9 mouse cellular contexts compared by ENCODE assay signal in the genomic region with DNA sequence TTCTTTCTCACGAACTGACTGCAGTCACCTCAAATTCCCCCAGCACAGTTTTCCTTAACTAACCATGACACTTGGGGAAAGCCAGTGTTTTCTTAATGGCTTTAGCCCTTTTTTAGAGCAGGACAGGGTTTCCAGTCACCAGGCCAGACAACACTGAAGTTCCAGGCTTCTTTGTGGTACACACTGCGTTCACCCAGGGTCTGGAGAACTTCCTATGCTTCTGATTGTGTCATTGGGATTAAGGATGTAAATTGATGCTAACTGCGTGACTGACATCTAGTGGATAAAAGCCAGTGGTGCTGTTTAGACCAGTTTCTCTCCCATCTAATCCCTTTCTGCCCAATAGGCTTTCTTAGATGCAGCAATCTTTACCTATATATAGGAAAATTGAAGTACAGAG.
A peak's percentile ranks its signal among the peaks of the same experiment; 100 is the strongest.
DNase-seq lines count a peak whose midpoint lies in the region; ATAC-seq and TF ChIP-seq lines count a peak whose summit lies in the region.
"Had no signal": no experiment of that assay in that cellular context is flagged by ENCODE, and none has a peak within 500 bp of the region (broad histone marks: within the 10 kb centered on the region; RNA-seq: fewer than 3 reads in every experiment).

No protein-coding gene starts in this region.

- 33% methylated on average over 3 of the region's 3 CpGs for WGBS in hindbrain, embryonic 13.5 days
- WGBS in midbrain, postnatal 0 days, result 20% methylated on average over 3 of the region's 3 CpGs

- H3K27ac ChIP-seq in hindbrain, embryonic 13.5 days, result no peak overlapping the region
- no peak overlapping the region for H3K27ac ChIP-seq in midbrain, postnatal 0 days (ENCODE audit: low read depth, low read length)
- H3K27ac ChIP-seq: limb, embryonic 15.5 days had no signal

- DNase-seq in left cerebral cortex, adult 18-20 months (ENCODE audit: low spot score in 2 of 2), result peak; percentile 23 to 37
- DNase-seq in left cerebral cortex, postnatal 4 days, result no peak
- peak; percentile 60 for DNase-seq in brain, embryonic 18.5 days (ENCODE audit: low read depth, low spot score)
- peak; percentile 4 to 55 for DNase-seq in left cerebral cortex, adult 9 months (ENCODE audit: low spot score in 2 of 2)
- peak; percentile 89 for DNase-seq in midbrain, postnatal 0 days (ENCODE audit: low spot score)
- DNase-seq in urinary bladder, postnatal 25 days (ENCODE audit: low spot score), result no peak

- H3K4me3 ChIP-seq in hindbrain, embryonic 13.5 days, result no peak overlapping the region
- H3K4me3 ChIP-seq in midbrain, postnatal 0 days (ENCODE audit: low read depth, low read length), result no peak overlapping the region
- H3K4me3 ChIP-seq: limb, embryonic 15.5 days had no signal

- H3K9ac ChIP-seq in hindbrain, embryonic 13.5 days, result no peak overlapping the region
- H3K9ac ChIP-seq in midbrain, postnatal 0 days (replicated peaks; ENCODE audit: low read length, poor library complexity, severe bottlenecking), result no peak overlapping the region
- H3K9ac ChIP-seq: limb, embryonic 15.5 days had no signal

- peaks cover 11% of the 10 kb centered on the region for H3K4me1 ChIP-seq in hindbrain, embryonic 13.5 days (replicated peaks)
- H3K4me1 ChIP-seq in midbrain, postnatal 0 days (ENCODE audit: insufficient read depth, low read length), result no peaks in the 10 kb centered on the region

- H3K36me3 ChIP-seq in hindbrain, embryonic 13.5 days, result no peaks in the 10 kb centered on the region
- H3K36me3 ChIP-seq in midbrain, postnatal 0 days (ENCODE audit: insufficient read depth, low read length), result no peaks in the 10 kb centered on the region
- H3K36me3 ChIP-seq: limb, embryonic 15.5 days had no signal

- H3K27me3 ChIP-seq in hindbrain, embryonic 13.5 days, result peaks cover 10% of the 10 kb centered on the region; the same call in 1 of the 2 replicates
- H3K27me3 ChIP-seq in midbrain, postnatal 0 days (ENCODE audit: insufficient read depth, low read length), result no peaks in the 10 kb centered on the region

- H3K4me2 ChIP-seq in hindbrain, embryonic 13.5 days, result no peak overlapping the region
- H3K4me2 ChIP-seq in midbrain, postnatal 0 days (ENCODE audit: low read depth, low read length, poor library complexity, severe bottlenecking), result no peak overlapping the region
- H3K4me2 ChIP-seq: limb, embryonic 15.5 days had no signal

- no peaks in the 10 kb centered on the region for H3K9me3 ChIP-seq in hindbrain, embryonic 13.5 days
- H3K9me3 ChIP-seq in midbrain, postnatal 0 days (ENCODE audit: low read length), result no peaks in the 10 kb centered on the region
- H3K9me3 ChIP-seq: limb, embryonic 15.5 days had no signal

- intact Hi-C loops in left cerebral cortex, postnatal 4 days (cut with DNase I), result loop anchor here (5.0 kb wide), 1 partner anchor 673 kb away; no protein-coding TSS in a partner anchor

- TF ChIP-seq CTCF in midbrain, postnatal 0 days (IDR thresholded peaks at IDR 0.05), result peak; percentile 95

- peak; percentile 71 for ATAC-seq in hindbrain, embryonic 13.5 days (ENCODE audit: low FRiP score)
- ATAC-seq in midbrain, postnatal 0 days (ENCODE audit: low FRiP score), result no peak
- ATAC-seq in activated CD4-positive, CD25-positive, alpha-beta regulatory T cell, adult 4 months, result no peak

Comparison
In these comparisons a context has a peak if more than half of its experiments do, and no peak if none do; other contexts are left out.
1. DNase-seq: peak in left cerebral cortex, adult 18-20 months (2 of 2), brain, embryonic 18.5 days (single experiment), left cerebral cortex, adult 9 months (2 of 2) and midbrain, postnatal 0 days (single experiment); none in left cerebral cortex, postnatal 4 days (single experiment) and urinary bladder, postnatal 25 days (single experiment).